Mouse (Mus musculus) neural tube, embryonic 12.5 days (tissue): ENCODE results near the gene Gm10053. TPM values are rescaled to one million over a fixed set of nuclear protein-coding genes. Genes with fewer than 3 reads are reported as not detected.
A peak's percentile ranks its signal among the peaks of the same experiment; 100 is the strongest.
"Not testable (repeated sequence)": the region's sequence is repeated elsewhere in the genome, so short reads cannot be mapped to it uniquely, and the experiment has no call there.

Experiments
- ATAC-seq: fragments of 200-750 bp; cut with Nextera tagmentation; 2 replicates; pipeline ENCODE4 v1.8.0; 2017; ENCODE audit warnings: low read depth, mild to moderate bottlenecking, moderate TSS enrichment, moderate library complexity; ENCODE audit not compliant: low FRiP score
- H3K27ac ChIP-seq: fragments of 300-500 bp; sonication (generic); 2 replicates; pipeline ENCODE4 v1.5.1; 2016
- H3K27me3 ChIP-seq: fragments of 300-500 bp; sonication (generic); replicated peaks from 2 replicates; pipeline ENCODE4 v1.6.1; 2016; ENCODE audit warnings: mild to moderate bottlenecking
- H3K36me3 ChIP-seq: fragments of 300-500 bp; sonication (generic); 2 replicates; pipeline ENCODE4 v1.6.1; 2016; ENCODE audit warnings: mild to moderate bottlenecking
- H3K4me1 ChIP-seq: fragments of 300-500 bp; sonication (generic); 2 replicates; pipeline ENCODE4 v1.6.1; 2016
- H3K4me2 ChIP-seq: fragments of 300-500 bp; sonication (generic); replicated peaks from 2 replicates; pipeline ENCODE4 v1.6.1; 2016; ENCODE audit warnings: mild to moderate bottlenecking
- H3K4me3 ChIP-seq: fragments of 300-500 bp; sonication (generic); 2 replicates; pipeline ENCODE4 v1.5.1; 2016
- H3K9ac ChIP-seq: fragments of 300-500 bp; sonication (generic); 2 replicates; pipeline ENCODE4 v1.6.1; 2016; ENCODE audit warnings: mild to moderate bottlenecking
- H3K9me3 ChIP-seq: fragments of 300-500 bp; sonication (generic); 2 replicates; pipeline ENCODE4 v1.6.1; 2016; ENCODE audit warnings: mild to moderate bottlenecking
- WGBS: fragments of 180-500 bp; shearing (Covaris S2); methylation state at CpG from one replicate; pipeline ENCODE4 v1.1.7; 2016; 5-methylcytosine and 5-hydroxymethylcytosine counted together
- polyA plus RNA-seq: library from polyadenylated mRNA; unstranded; fragments of >200 nt; fragmentation: Nextera tagmentation; extraction: Ambion mirVana; gene quantifications from 2 replicates; pipeline ENCODE4 v1.2.1, GENCODE M21; 2016

Gm10053 gene
- polyA plus RNA-seq, result 237 and 247 TPM in 2 replicates

DNA sequence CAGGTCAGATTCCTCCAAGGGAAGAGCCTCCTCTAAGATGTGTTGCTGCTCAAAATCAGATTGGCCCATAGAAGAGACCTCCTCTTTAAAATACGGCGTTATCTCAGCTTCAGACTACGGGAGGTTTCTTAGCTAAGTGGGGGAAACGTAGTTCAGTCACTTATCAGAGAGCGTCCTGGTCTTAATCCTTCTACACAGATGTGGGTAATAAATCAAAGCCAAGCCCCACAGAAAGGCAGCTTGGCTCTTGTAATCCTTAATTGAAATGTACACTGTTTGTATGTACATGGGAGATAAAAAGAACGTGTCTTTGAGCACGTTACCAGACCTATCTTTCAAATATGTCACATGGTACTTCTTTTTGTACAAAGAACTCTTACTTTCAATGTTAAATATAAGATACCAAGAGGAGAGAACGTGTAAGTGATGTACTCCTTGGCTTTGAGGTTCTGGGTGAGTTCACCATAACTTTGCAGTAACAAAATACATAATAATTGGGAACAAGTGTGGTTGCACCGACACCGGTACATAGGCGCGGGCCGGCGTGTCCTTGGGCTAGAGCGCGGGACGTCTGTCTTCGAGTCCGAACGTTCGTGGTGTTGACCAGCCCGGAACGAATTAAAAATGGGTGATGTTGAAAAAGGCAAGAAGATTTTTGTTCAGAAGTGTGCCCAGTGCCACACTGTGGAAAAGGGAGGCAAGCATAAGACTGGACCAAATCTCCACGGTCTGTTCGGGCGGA, at the start of gene Gm10053:
Gene Gm10053, plus strand, starts transcription at position 558 of the 742 bp plus-strand sequence.
- not testable (repeated sequence) for H3K36me3 ChIP-seq, H3K27me3 ChIP-seq, H3K4me2 ChIP-seq, H3K27ac ChIP-seq, H3K9ac ChIP-seq, H3K9me3 ChIP-seq, H3K4me3 ChIP-seq, ATAC-seq, H3K4me1 ChIP-seq
- WGBS, result 82% methylated on average over 23 of the region's 26 CpGs

GRCm38 (mm10) chr19:24842080-24842479, 33.4 kb upstream of the Gm10053 start:
- Histone ChIP-seq H3K27me3 (no peaks in the 10 kb centered on the region), H3K9me3 (no peaks in the 10 kb centered on the region), H3K9ac (no peak overlapping the region), H3K27ac (no peak overlapping the region), H3K4me3 (no peak overlapping the region), H3K4me1 (peaks cover 12% of the 10 kb centered on the region), H3K4me2 (no peak overlapping the region), H3K36me3 (no peaks in the 10 kb centered on the region)
- no peak for ATAC-seq
- 73% methylated on average over 3 of the region's 3 CpGs for WGBS

DNA sequence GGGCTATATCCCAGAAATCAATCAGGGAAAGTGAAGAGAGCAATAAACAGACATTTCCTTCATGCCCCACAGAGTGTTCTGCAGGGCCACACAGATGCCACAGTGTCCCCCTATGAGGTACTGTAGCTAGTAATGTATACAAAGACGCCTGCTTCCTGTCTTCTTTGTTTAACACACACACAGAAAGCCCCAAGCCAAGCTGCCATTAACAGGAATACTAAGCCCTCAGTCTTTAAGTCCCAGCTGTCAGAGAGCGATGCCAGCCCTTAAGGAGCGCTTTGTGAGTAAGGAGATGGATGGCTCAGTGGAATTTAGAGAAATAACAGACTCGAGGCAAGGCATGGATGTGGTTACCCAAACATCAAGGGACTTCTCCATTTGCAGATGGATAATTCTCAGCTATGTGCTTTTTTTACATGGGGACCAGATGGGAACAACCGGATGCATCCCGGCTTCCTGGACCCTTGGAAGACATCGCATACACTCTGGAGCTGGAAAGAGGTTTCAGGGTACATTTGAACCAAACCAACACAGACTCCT, 30.4 kb upstream of the Gm10053 start:
- ATAC-seq, result peak; percentile 78
- H3K27ac ChIP-seq, result no peak overlapping the region
- no peaks in the 10 kb centered on the region for H3K36me3 ChIP-seq
- H3K4me2 ChIP-seq, result peak overlapping the region; percentile 2; the same call in 1 of the 2 replicates
- peaks cover 19% of the 10 kb centered on the region for H3K4me1 ChIP-seq
- no peaks in the 10 kb centered on the region for H3K9me3 ChIP-seq
- no peak overlapping the region for H3K9ac ChIP-seq
- WGBS, result 25% methylated on average over 7 of the region's 7 CpGs
- no peaks in the 10 kb centered on the region for H3K27me3 ChIP-seq
- H3K4me3 ChIP-seq, result no peak overlapping the region

GRCm38 (mm10) chr19:24848345-24848744, 27.1 kb upstream of the Gm10053 start:
- no peak overlapping the region for H3K9ac ChIP-seq
- H3K36me3 ChIP-seq, result no peaks in the 10 kb centered on the region
- H3K27me3 ChIP-seq, result no peaks in the 10 kb centered on the region
- no peak overlapping the region for H3K4me2 ChIP-seq
- peaks cover 19% of the 10 kb centered on the region for H3K4me1 ChIP-seq
- H3K9me3 ChIP-seq, result no peaks in the 10 kb centered on the region
- no peak overlapping the region for H3K4me3 ChIP-seq
- 13% methylated on average over 7 of the region's 7 CpGs for WGBS
- ATAC-seq, result no peak
- H3K27ac ChIP-seq, result no peak overlapping the region

GRCm38 (mm10) chr19:24848844-24849243, 26.6 kb upstream of the Gm10053 start:
- H3K4me2 ChIP-seq, result no peak overlapping the region
- WGBS, result 83% methylated on average over 2 of the region's 2 CpGs
- no peaks in the 10 kb centered on the region for H3K36me3 ChIP-seq
- H3K9me3 ChIP-seq, result no peaks in the 10 kb centered on the region
- ATAC-seq, result no peak
- H3K9ac ChIP-seq, result no peak overlapping the region
- H3K27ac ChIP-seq, result no peak overlapping the region
- no peaks in the 10 kb centered on the region for H3K27me3 ChIP-seq
- H3K4me3 ChIP-seq, result no peak overlapping the region
- peaks cover 19% of the 10 kb centered on the region for H3K4me1 ChIP-seq

- Histone ChIP-seq H3K4me3 (no peak overlapping the region), H3K27me3 (no peaks in the 10 kb centered on the region), H3K4me1 (peaks cover 8% of the 10 kb centered on the region; the same call in 1 of the 2 replicates), H3K4me2 (0 out of 2 replicates have a peak overlapping the region, but pooled peaks have one; percentile 16), H3K9me3 (no peaks in the 10 kb centered on the region), H3K36me3 (no peaks in the 10 kb centered on the region), H3K9ac (no peak overlapping the region), H3K27ac (no peak overlapping the region)
- ATAC-seq, result peak; percentile 58; the same call in 1 of the 2 replicates
- 73% methylated on average over 21 of the region's 21 CpGs for WGBS
These were observed 23.8 kb upstream of the Gm10053 start for GRCm38 (mm10) chr19:24851456-24852315.

DNA sequence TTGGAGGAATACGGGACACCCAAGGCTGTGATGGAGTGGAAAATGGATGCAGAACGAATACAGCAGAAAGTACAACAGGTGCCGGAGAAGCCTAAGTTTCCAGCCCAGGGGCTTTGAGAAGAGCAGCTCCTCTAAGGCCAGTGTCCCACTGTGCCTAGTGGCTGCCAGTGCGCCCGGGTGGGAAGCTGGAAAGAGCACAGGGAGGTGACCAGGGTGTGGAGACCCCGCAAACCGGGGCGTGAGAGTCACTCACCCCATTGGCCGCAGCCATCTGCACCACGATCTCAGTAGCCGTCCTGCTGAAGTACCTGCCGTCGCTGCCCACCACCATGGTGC, 14.2 kb upstream of the Gm10053 start:
- Histone ChIP-seq H3K27ac (no peak overlapping the region), H3K9me3 (no peaks in the 10 kb centered on the region), H3K4me2 (peak overlapping the region; percentile 78), H3K27me3 (peaks cover 29% of the 10 kb centered on the region), H3K9ac (peak overlapping the region; percentile 42; the same call in 1 of the 2 replicates), H3K36me3 (no peaks in the 10 kb centered on the region), H3K4me1 (peaks cover 9% of the 10 kb centered on the region), H3K4me3 (peak overlapping the region; percentile 39)
- WGBS, result 15% methylated on average over 13 of the region's 13 CpGs
- ATAC-seq, result no peak

DNA sequence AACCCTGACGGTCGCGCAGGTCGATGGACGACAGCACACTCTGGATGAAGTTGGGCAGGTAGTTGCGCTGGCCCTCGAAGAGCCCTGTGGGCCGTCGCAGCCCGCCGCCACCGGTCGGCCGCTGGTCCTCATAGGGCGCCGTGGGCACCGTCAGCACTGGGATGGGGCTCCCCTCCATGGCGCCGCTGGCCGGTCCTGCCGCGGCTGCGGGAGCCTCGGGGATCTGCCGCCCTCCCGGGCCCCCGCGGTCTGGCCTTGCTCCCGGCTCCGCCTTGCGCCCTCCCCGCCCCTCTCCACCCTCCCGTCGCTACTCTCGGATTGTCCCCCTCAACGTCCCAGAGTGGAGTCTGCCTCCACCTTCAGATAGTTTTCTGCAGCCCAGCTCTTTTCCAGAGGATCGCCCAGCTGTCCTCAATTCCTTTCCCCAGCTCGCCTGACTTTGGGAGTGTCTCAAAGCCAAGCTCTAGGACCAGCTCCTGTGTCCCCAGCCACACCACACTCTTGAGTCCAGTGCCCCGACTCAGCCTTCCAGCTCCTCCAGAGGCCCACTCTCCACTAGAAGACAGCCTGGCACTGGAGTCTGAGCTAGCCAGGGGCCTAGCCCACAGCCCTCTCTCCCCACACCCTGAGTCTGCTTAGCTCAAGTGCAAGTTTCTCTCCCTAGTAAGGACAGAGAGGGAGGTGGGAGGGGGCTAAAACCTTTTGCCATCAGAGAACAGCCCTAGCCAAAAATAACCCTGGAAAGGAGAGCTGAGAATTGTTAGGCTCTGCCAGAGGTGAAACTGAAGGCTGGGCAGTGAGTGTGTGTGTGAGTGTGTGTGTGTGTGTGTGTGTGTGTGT, 13.7 kb upstream of the Gm10053 start, which contains the start of gene Pgm5:
Gene Pgm5, minus strand, starts transcription at position 244 of the 840 bp plus-strand sequence.
- Histone ChIP-seq H3K4me2 (peak within 1 kb of the TSS; percentile 78), H3K4me3 (peak within 1 kb of the TSS; percentile 39), H3K4me1 (peaks cover 9% of the 10 kb centered on the region), H3K36me3 (no peaks in the 10 kb centered on the region), H3K27me3 (peaks cover 29% of the 10 kb centered on the region), H3K27ac (no peak within 1 kb of the TSS), H3K9me3 (no peaks in the 10 kb centered on the region), H3K9ac (peak within 1 kb of the TSS; percentile 42; the same call in 1 of the 2 replicates)
- WGBS, result 3% methylated on average over 39 of the region's 39 CpGs
- ATAC-seq, result 0 out of 2 replicates have a peak, but pooled peaks have one; percentile 29

GRCm38 (mm10) chr19:24865436-24865835, 10.1 kb upstream of the Gm10053 start:
- Histone ChIP-seq H3K36me3 (no peaks in the 10 kb centered on the region), H3K4me1 (peaks cover 9% of the 10 kb centered on the region), H3K27me3 (peaks cover 29% of the 10 kb centered on the region), H3K4me3 (no peak overlapping the region), H3K9ac (no peak overlapping the region), H3K4me2 (no peak overlapping the region), H3K27ac (no peak overlapping the region), H3K9me3 (no peaks in the 10 kb centered on the region)
- ATAC-seq, result no peak
- 87% methylated on average over 9 of the region's 9 CpGs for WGBS

- Histone ChIP-seq H3K4me2 (peak overlapping the region; percentile 60), H3K4me1 (no peaks in the 10 kb centered on the region), H3K27me3 (no peaks in the 10 kb centered on the region; the same call in 1 of the 2 replicates), H3K4me3 (peak overlapping the region; percentile 29; the same call in 1 of the 2 replicates), H3K27ac (no peak overlapping the region), H3K9ac (peak overlapping the region; percentile 45; the same call in 1 of the 2 replicates), H3K36me3 (no peaks in the 10 kb centered on the region), H3K9me3 (no peaks in the 10 kb centered on the region)
- 20% methylated on average over 18 of the region's 18 CpGs for WGBS
- ATAC-seq, result peak; percentile 41; the same call in 1 of the 2 replicates
These were observed 4.3 kb upstream of the Gm10053 start for GRCm38 (mm10) chr19:24871037-24871635.

- Histone ChIP-seq H3K4me2 (no peak overlapping the region), H3K4me1 (no peaks in the 10 kb centered on the region), H3K27me3 (no peaks in the 10 kb centered on the region; the same call in 1 of the 2 replicates), H3K9ac (no peak overlapping the region), H3K36me3 (no peaks in the 10 kb centered on the region), H3K4me3 (no peak overlapping the region), H3K27ac (no peak overlapping the region), H3K9me3 (no peaks in the 10 kb centered on the region)
- no peak for ATAC-seq
- WGBS, result 65% methylated on average over 2 of the region's 2 CpGs
These were observed 1.6 kb upstream of the Gm10053 start for GRCm38 (mm10) chr19:24873873-24874272.
